Mouse (Mus musculus) E14TG2a.4 (cell line): ENCODE data around the gene Hsdl2.

Source experiments
- CTCF ChIP-seq: conservative IDR thresholded peaks from 2 replicates; pipeline ENCODE4 v1.5.1; 2014; ENCODE audit warnings: low read length
- NANOG ChIP-seq: IDR thresholded peaks from 2 replicates; pipeline ENCODE4 v1.6.1; 2014; ENCODE audit warnings: borderline replicate concordance, low read length, mixed read lengths

- TF ChIP-seq CTCF, result no peak
- no peak for TF ChIP-seq NANOG
Measured at GRCm38 (mm10) chr4:59645610-59646009, 64.2 kb downstream of the Hsdl2 start.
